Mouse (Mus musculus): ENCODE measurements at regions not wholly inside any gene's neighbourhood (a gene's known extent, or its start where the extent isn't known, plus 50 kb on each side); places are given as distances from the start of the nearest gene placed in this dataset.
"Not testable (repeated sequence)": the region's sequence is repeated elsewhere in the genome, so short reads cannot be mapped to it uniquely, and the experiment has no call there.

GRCm38 (mm10) chr13:99128979-99129378 lies 55.6 kb upstream of the Zfp366 start:
- DNase-seq (ENCODE audit: low spot score), result no peak

GRCm38 (mm10) chr13:99128284-99128691 lies 56.3 kb upstream of the Zfp366 start:
- no peak for DNase-seq (ENCODE audit: low spot score)

GRCm38 (mm10) chr13:99127716-99128115 lies 56.9 kb upstream of the Zfp366 start:
- no peak for DNase-seq (ENCODE audit: low spot score)

- not testable (repeated sequence) for DNase-seq (ENCODE audit: low spot score)
Observed at GRCm38 (mm10) chr13:99126971-99127370, 57.7 kb upstream of the Zfp366 start.

- DNase-seq (ENCODE audit: low spot score), result no peak
Observed at GRCm38 (mm10) chr13:99126538-99126937, 58.1 kb upstream of the Zfp366 start.

GRCm38 (mm10) chr13:99125946-99126345 lies 58.7 kb upstream of the Zfp366 start:
- DNase-seq (ENCODE audit: low spot score), result no peak

GRCm38 (mm10) chr13:99124894-99125570 lies 59.6 kb upstream of the Zfp366 start:
- DNase-seq (ENCODE audit: low spot score), result no peak

- DNase-seq (ENCODE audit: low spot score), result no peak
Observed at GRCm38 (mm10) chr13:99124141-99124540, 60.5 kb upstream of the Zfp366 start.

- DNase-seq (ENCODE audit: low spot score), result no peak
Observed at GRCm38 (mm10) chr13:99123476-99124140, 61.0 kb upstream of the Zfp366 start.

GRCm38 (mm10) chr13:99122539-99122938 lies 62.1 kb upstream of the Zfp366 start:
- not testable (repeated sequence) for DNase-seq (ENCODE audit: low spot score)

- no peak for DNase-seq (ENCODE audit: low spot score)
Observed at GRCm38 (mm10) chr13:99121096-99121495, 63.5 kb upstream of the Zfp366 start.

GRCm38 (mm10) chr13:99119941-99120340 lies 64.7 kb upstream of the Zfp366 start:
- DNase-seq (ENCODE audit: low spot score), result no peak

- no peak for DNase-seq (ENCODE audit: low spot score)
Observed at GRCm38 (mm10) chr13:99118901-99119300, 65.7 kb upstream of the Zfp366 start.

GRCm38 (mm10) chr13:99115541-99115940 lies 69.1 kb upstream of the Zfp366 start:
- no peak for DNase-seq (ENCODE audit: low spot score)

- DNase-seq (ENCODE audit: low spot score), result no peak
Observed at GRCm38 (mm10) chr13:99114565-99114964, 70.1 kb upstream of the Zfp366 start.

- no peak for DNase-seq (ENCODE audit: low spot score)
Observed at GRCm38 (mm10) chr13:99111736-99112386, 72.8 kb upstream of the Zfp366 start.

GRCm38 (mm10) chr13:99107983-99108382 lies 76.6 kb upstream of the Zfp366 start:
- no peak for DNase-seq (ENCODE audit: low spot score)

GRCm38 (mm10) chr13:99102089-99102681 lies 82.4 kb upstream of the Zfp366 start:
- no peak for DNase-seq (ENCODE audit: low spot score)

- DNase-seq (ENCODE audit: low spot score), result no peak
Observed at GRCm38 (mm10) chr13:99100430-99101409, 83.9 kb upstream of the Zfp366 start.

- DNase-seq (ENCODE audit: low spot score), result no peak
Observed at GRCm38 (mm10) chr13:99099794-99100429, 84.7 kb upstream of the Zfp366 start.

- DNase-seq (ENCODE audit: low spot score), result no peak
Observed at GRCm38 (mm10) chr13:99099226-99099625, 85.4 kb upstream of the Zfp366 start.

All from T-cell, adult 2 months (primary cell).